15 mouse cellular contexts compared by ENCODE assay signal in genomic region chr3:120064854-120065480, GRCm38 (mm10).
A peak's percentile ranks its signal among the peaks of the same experiment; 100 is the strongest.
DNase-seq lines count a peak whose midpoint lies in the region; ATAC-seq and TF ChIP-seq lines count a peak whose summit lies in the region.
"Had no signal": no experiment of that assay in that cellular context is flagged by ENCODE, and none has a peak within 500 bp of the region (broad histone marks: within the 10 kb centered on the region; RNA-seq: fewer than 3 reads in every experiment).

No protein-coding gene starts in this region.

- peak; percentile 14 for DNase-seq in embryonic facial prominence, embryonic 14.5 days (ENCODE audit: low spot score)
- DNase-seq in embryonic facial prominence, embryonic 10.5 days (ENCODE audit: low spot score), result no peak
- no peak for DNase-seq in testis, postnatal 10 days (ENCODE audit: low spot score)
- DNase-seq in heart, adult 9 months (ENCODE audit: low spot score in 2 of 2), result peak; percentile 61 to 70
- no peak for DNase-seq in stomach, postnatal 0 days (ENCODE audit: low spot score)
- DNase-seq in kidney, postnatal 25 days, result no peak
- DNase-seq in embryo, embryonic 9.5 days (ENCODE audit: extremely low spot score), result no peak
- DNase-seq: adrenal gland, postnatal 25 days; cerebellum, adult 9-10 months; layer of hippocampus, postnatal 36 days; right cerebral cortex, postnatal 4 days; thymus, adult 18-20 months had no signal

- 0 out of 2 replicates have a peak, but pooled peaks cover 4% of the 10 kb centered on the region for H3K4me1 ChIP-seq in embryonic facial prominence, embryonic 14.5 days (ENCODE audit: control insufficient read depth, insufficient read depth, low read length)
- peaks cover 9% of the 10 kb centered on the region for H3K4me1 ChIP-seq in embryonic facial prominence, embryonic 10.5 days
- no peaks in the 10 kb centered on the region for H3K4me1 ChIP-seq in testis, adult 2 months (ENCODE audit: control insufficient read depth, insufficient read depth, low read length)
- H3K4me1 ChIP-seq in stomach, postnatal 0 days (replicated peaks; ENCODE audit: control insufficient read depth, insufficient read depth), result no peaks in the 10 kb centered on the region
- H3K4me1 ChIP-seq: intestine, embryonic 15.5 days had no signal

- H3K9ac ChIP-seq in embryonic facial prominence, embryonic 14.5 days (ENCODE audit: low read depth, low read length), result no peak overlapping the region
- no peak overlapping the region for H3K9ac ChIP-seq in stomach, postnatal 0 days (ENCODE audit: low read length)
- H3K9ac ChIP-seq: intestine, embryonic 15.5 days; midbrain, embryonic 15.5 days had no signal

- H3K4me3 ChIP-seq in embryonic facial prominence, embryonic 14.5 days (ENCODE audit: low read depth, low read length), result no peak overlapping the region
- H3K4me3 ChIP-seq in embryonic facial prominence, embryonic 10.5 days, result no peak overlapping the region
- H3K4me3 ChIP-seq in testis, adult 2 months (ENCODE audit: control insufficient read depth, low read depth, low read length), result no peak overlapping the region
- H3K4me3 ChIP-seq in stomach, postnatal 0 days (ENCODE audit: low read depth, low read length), result no peak overlapping the region
- H3K4me3 ChIP-seq: intestine, embryonic 15.5 days; midbrain, embryonic 15.5 days had no signal

- TF ChIP-seq POLR2A in testis, adult 2 months (IDR thresholded peaks at IDR 0.05; ENCODE audit: control insufficient read depth, low read depth, low read length), result no peak

- no peak overlapping the region for H3K27ac ChIP-seq in embryonic facial prominence, embryonic 14.5 days (replicated peaks; ENCODE audit: low read depth, low read length)
- no peak overlapping the region for H3K27ac ChIP-seq in embryonic facial prominence, embryonic 10.5 days (replicated peaks)
- 0 out of 2 replicates have a peak overlapping the region, but pooled peaks have one; percentile 36 for H3K27ac ChIP-seq in testis, adult 2 months (ENCODE audit: control insufficient read depth, insufficient read depth, low read depth, low read length)
- 0 out of 2 replicates have a peak overlapping the region, but pooled peaks have one; percentile 20 for H3K27ac ChIP-seq in stomach, postnatal 0 days (replicated peaks)
- H3K27ac ChIP-seq: intestine, embryonic 15.5 days; midbrain, embryonic 15.5 days had no signal

- no peak for ATAC-seq in embryonic facial prominence, embryonic 14.5 days (ENCODE audit: low read depth)
- ATAC-seq in stomach, postnatal 0 days (ENCODE audit: low FRiP score, low TSS enrichment), result no peak
- ATAC-seq: intestine, embryonic 15.5 days; midbrain, embryonic 15.5 days had no signal

- H3K4me2 ChIP-seq in embryonic facial prominence, embryonic 14.5 days (ENCODE audit: low read depth, low read length), result no peak overlapping the region
- no peak overlapping the region for H3K4me2 ChIP-seq in stomach, postnatal 0 days (replicated peaks; ENCODE audit: low read depth)
- H3K4me2 ChIP-seq: intestine, embryonic 15.5 days; midbrain, embryonic 15.5 days had no signal

- no peaks in the 10 kb centered on the region for H3K27me3 ChIP-seq in embryonic facial prominence, embryonic 14.5 days (replicated peaks; ENCODE audit: control insufficient read depth, insufficient read depth, low read length)
- H3K27me3 ChIP-seq in embryonic facial prominence, embryonic 10.5 days (replicated peaks; ENCODE audit: low read depth, poor library complexity, severe bottlenecking), result no peaks in the 10 kb centered on the region
- H3K27me3 ChIP-seq in testis, adult 2 months (ENCODE audit: control insufficient read depth, insufficient read depth, low read length), result no peaks in the 10 kb centered on the region
- H3K27me3 ChIP-seq in stomach, postnatal 0 days (ENCODE audit: control insufficient read depth, insufficient read depth, low read length), result no peaks in the 10 kb centered on the region
- H3K27me3 ChIP-seq: intestine, embryonic 15.5 days; midbrain, embryonic 15.5 days had no signal

- H3K9me3 ChIP-seq in embryonic facial prominence, embryonic 14.5 days (ENCODE audit: control insufficient read depth, low read length), result no peaks in the 10 kb centered on the region
- no peaks in the 10 kb centered on the region for H3K9me3 ChIP-seq in embryonic facial prominence, embryonic 10.5 days
- no peaks in the 10 kb centered on the region for H3K9me3 ChIP-seq in stomach, postnatal 0 days (ENCODE audit: control insufficient read depth, low read length)
- H3K9me3 ChIP-seq: intestine, embryonic 15.5 days; midbrain, embryonic 15.5 days had no signal

- H3K36me3 ChIP-seq in embryonic facial prominence, embryonic 14.5 days (ENCODE audit: control insufficient read depth, insufficient read depth, low read length), result no peaks in the 10 kb centered on the region
- no peaks in the 10 kb centered on the region for H3K36me3 ChIP-seq in embryonic facial prominence, embryonic 10.5 days (replicated peaks)
- no peaks in the 10 kb centered on the region for H3K36me3 ChIP-seq in testis, adult 2 months (ENCODE audit: control insufficient read depth, insufficient read depth, low read length)
- no peaks in the 10 kb centered on the region for H3K36me3 ChIP-seq in stomach, postnatal 0 days (ENCODE audit: control insufficient read depth, insufficient read depth, low read length)
- H3K36me3 ChIP-seq: intestine, embryonic 15.5 days; midbrain, embryonic 15.5 days had no signal

- WGBS in embryonic facial prominence, embryonic 14.5 days, result 38% methylated on average over 5 of the region's 5 CpGs
- WGBS in embryonic facial prominence, embryonic 10.5 days, result 40% methylated on average over 5 of the region's 5 CpGs
- WGBS in stomach, postnatal 0 days, result 35% methylated on average over 5 of the region's 5 CpGs

- no peak for TF ChIP-seq CTCF in testis, adult 2 months (IDR thresholded peaks at IDR 0.05; ENCODE audit: control insufficient read depth, insufficient read depth, insufficient replicate concordance, low read depth, low read length)
- TF ChIP-seq CTCF in stomach, postnatal 0 days (IDR thresholded peaks at IDR 0.05; ENCODE audit: low read depth), result no peak

- no peak for TF ChIP-seq EP300 in stomach, postnatal 0 days (optimal IDR thresholded peaks at IDR 0.05)

Comparison
In these comparisons a context has a peak if more than half of its experiments do, and no peak if none do; other contexts are left out.
1. DNase-seq: peak in embryonic facial prominence, embryonic 14.5 days (single experiment) and heart, adult 9 months (2 of 2); none in embryonic facial prominence, embryonic 10.5 days (single experiment), testis, postnatal 10 days (single experiment), stomach, postnatal 0 days (single experiment), kidney, postnatal 25 days (0 of 2) and embryo, embryonic 9.5 days (single experiment).
2. H3K27ac ChIP-seq: peak in testis, adult 2 months (single experiment) and stomach, postnatal 0 days (single experiment); none in embryonic facial prominence, embryonic 14.5 days (single experiment) and embryonic facial prominence, embryonic 10.5 days (single experiment).